Mouse (Mus musculus) heart, embryonic 10.5 days (tissue): Measurements from ENCODE around the gene Lysmd2. TPM values are rescaled to one million over a fixed set of nuclear protein-coding genes. Genes with fewer than 3 reads are reported as not detected.
"Not testable (repeated sequence)": the region's sequence is repeated elsewhere in the genome, so short reads cannot be mapped to it uniquely, and the experiment has no call there.

Experiments
- DNase-seq: peaks from one replicate; pipeline ENCODE4 v3.0.0-alpha.2; 2017; ENCODE audit warnings: low spot score
- H3K27ac ChIP-seq: fragments of 300-500 bp; sonication (generic); 2 replicates; pipeline ENCODE4 v1.5.1; 2016; ENCODE audit warnings: mild to moderate bottlenecking
- H3K27me3 ChIP-seq: fragments of 300-500 bp; sonication (generic); 2 replicates; pipeline ENCODE4 v1.6.1; 2016; ENCODE audit warnings: mild to moderate bottlenecking; ENCODE audit not compliant: poor library complexity, insufficient read depth, severe bottlenecking
- H3K36me3 ChIP-seq: fragments of 300-500 bp; sonication (generic); 2 replicates; pipeline ENCODE4 v1.6.1; 2016; ENCODE audit warnings: mild to moderate bottlenecking, moderate library complexity
- H3K4me1 ChIP-seq: fragments of 300-500 bp; sonication (generic); 2 replicates; pipeline ENCODE4 v1.6.1; 2016; ENCODE audit warnings: mild to moderate bottlenecking
- H3K4me3 ChIP-seq: fragments of 300-500 bp; sonication (generic); 2 replicates; pipeline ENCODE4 v1.5.1; 2016; ENCODE audit warnings: mild to moderate bottlenecking, moderate library complexity
- H3K9me3 ChIP-seq: fragments of 300-500 bp; sonication (generic); 2 replicates; pipeline ENCODE4 v1.6.1; 2016; ENCODE audit warnings: mild to moderate bottlenecking, moderate library complexity
- WGBS: fragments of 180-500 bp; shearing (Covaris S2); methylation state at CpG from one replicate; pipeline ENCODE4 v1.1.7; 2016; 5-methylcytosine and 5-hydroxymethylcytosine counted together
- polyA plus RNA-seq: library from polyadenylated mRNA; unstranded; fragments of >200 nt; fragmentation: Nextera tagmentation; extraction: Ambion mirVana; gene quantifications from 2 replicates; pipeline ENCODE4 v1.2.1, GENCODE M21; 2016

Lysmd2 gene
- polyA plus RNA-seq, 1 experiment from 2014 or later: 14.9 TPM

- 91% methylated on average over 8 of the region's 8 CpGs for WGBS
These were observed 8.1 kb downstream of the Lysmd2 start for GRCm38 (mm10) chr9:75633603-75634002.

GRCm38 (mm10) chr9:75634226-75634625, 8.7 kb downstream of the Lysmd2 start:
- Histone ChIP-seq H3K27ac (no peak overlapping the region), H3K27me3 (no peaks in the 10 kb centered on the region), H3K4me1 (0 out of 2 replicates have a peak, but pooled peaks cover 2% of the 10 kb centered on the region), H3K9me3 (no peaks in the 10 kb centered on the region), H3K4me3 (no peak overlapping the region), H3K36me3 (no peaks in the 10 kb centered on the region)
- no peak for DNase-seq
- WGBS: 85% methylated on average over 4 of the region's 4 CpGs

More at GRCm38 (mm10) chr9:75633603-75634002, 8.1 kb downstream of the Lysmd2 start:
- no peaks in the 10 kb centered on the region for H3K27me3 ChIP-seq
- no peaks in the 10 kb centered on the region for H3K9me3 ChIP-seq
- DNase-seq: no peak
- H3K27ac ChIP-seq: no peak overlapping the region
- no peak overlapping the region for H3K4me3 ChIP-seq
- no peaks in the 10 kb centered on the region for H3K36me3 ChIP-seq
- H3K4me1 ChIP-seq: 0 out of 2 replicates have a peak, but pooled peaks cover 2% of the 10 kb centered on the region

GRCm38 (mm10) chr9:75645405-75645804, 19.9 kb downstream of the Lysmd2 start:
- Histone ChIP-seq H3K4me1 (peaks cover 3% of the 10 kb centered on the region; the same call in 1 of the 2 replicates), H3K27me3 (no peaks in the 10 kb centered on the region), H3K36me3 (no peaks in the 10 kb centered on the region), H3K9me3 (no peaks in the 10 kb centered on the region), H3K4me3 (no peak overlapping the region), H3K27ac (no peak overlapping the region)
- no peak for DNase-seq
- WGBS: 47% methylated on average over 3 of the region's 3 CpGs

- no peaks in the 10 kb centered on the region for H3K36me3 ChIP-seq
- no peaks in the 10 kb centered on the region for H3K9me3 ChIP-seq
- WGBS: 38% methylated on average over 12 of the region's 12 CpGs
- no peaks in the 10 kb centered on the region for H3K27me3 ChIP-seq
- peaks cover 8% of the 10 kb centered on the region; the same call in 1 of the 2 replicates for H3K4me1 ChIP-seq
- no peak for DNase-seq
- no peak overlapping the region for H3K27ac ChIP-seq
- H3K4me3 ChIP-seq: no peak overlapping the region
These were observed 28.7 kb downstream of the Lysmd2 start for GRCm38 (mm10) chr9:75653981-75654911.

GRCm38 (mm10) chr9:75656456-75656855, 30.9 kb downstream of the Lysmd2 start:
- not testable (repeated sequence) for H3K36me3 ChIP-seq, H3K27me3 ChIP-seq, H3K4me3 ChIP-seq, H3K4me1 ChIP-seq, H3K9me3 ChIP-seq, DNase-seq, H3K27ac ChIP-seq
- 79% methylated on average over 2 of the region's 3 CpGs for WGBS

- 71% methylated on average over 8 of the region's 8 CpGs for WGBS
- no peaks in the 10 kb centered on the region for H3K27me3 ChIP-seq
- H3K4me3 ChIP-seq: no peak overlapping the region
- no peaks in the 10 kb centered on the region for H3K4me1 ChIP-seq
- H3K9me3 ChIP-seq: no peaks in the 10 kb centered on the region
- no peak overlapping the region for H3K27ac ChIP-seq
- H3K36me3 ChIP-seq: no peaks in the 10 kb centered on the region
- DNase-seq: no peak
These were observed 35.4 kb downstream of the Lysmd2 start for GRCm38 (mm10) chr9:75660917-75661316.

GRCm38 (mm10) chr9:75665364-75665763, 39.8 kb downstream of the Lysmd2 start:
- no peak overlapping the region for H3K4me3 ChIP-seq
- WGBS: 83% methylated on average over 6 of the region's 6 CpGs
- H3K4me1 ChIP-seq: no peaks in the 10 kb centered on the region
- H3K36me3 ChIP-seq: no peaks in the 10 kb centered on the region
- DNase-seq: no peak
- no peak overlapping the region for H3K27ac ChIP-seq
- no peaks in the 10 kb centered on the region for H3K27me3 ChIP-seq
- no peaks in the 10 kb centered on the region for H3K9me3 ChIP-seq

- no peaks in the 10 kb centered on the region for H3K36me3 ChIP-seq
- H3K9me3 ChIP-seq: no peaks in the 10 kb centered on the region
- 59% methylated on average over 5 of the region's 5 CpGs for WGBS
- no peaks in the 10 kb centered on the region for H3K27me3 ChIP-seq
- DNase-seq: no peak
- no peak overlapping the region for H3K27ac ChIP-seq
- H3K4me3 ChIP-seq: no peak overlapping the region
- H3K4me1 ChIP-seq: no peaks in the 10 kb centered on the region
These were observed 41.1 kb downstream of the Lysmd2 start for GRCm38 (mm10) chr9:75666612-75667011.

- H3K4me1 ChIP-seq: 0 out of 2 replicates have a peak, but pooled peaks cover 3% of the 10 kb centered on the region
- no peaks in the 10 kb centered on the region for H3K36me3 ChIP-seq
- no peaks in the 10 kb centered on the region for H3K9me3 ChIP-seq
- DNase-seq: no peak
- H3K27me3 ChIP-seq: no peaks in the 10 kb centered on the region
- H3K27ac ChIP-seq: no peak overlapping the region
- WGBS: 70% methylated on average over 6 of the region's 6 CpGs
- H3K4me3 ChIP-seq: no peak overlapping the region
These were observed 47.2 kb downstream of the Lysmd2 start for GRCm38 (mm10) chr9:75672769-75673168.

- WGBS: 36% methylated on average over 7 of the region's 7 CpGs
These were observed 50.7 kb downstream of the Lysmd2 start for GRCm38 (mm10) chr9:75676226-75676625.

GRCm38 (mm10) chr9:75678341-75678740, 52.8 kb downstream of the Lysmd2 start:
- H3K36me3 ChIP-seq: no peaks in the 10 kb centered on the region
- H3K9me3 ChIP-seq: no peaks in the 10 kb centered on the region
- H3K27me3 ChIP-seq: no peaks in the 10 kb centered on the region
- H3K4me1 ChIP-seq: 0 out of 2 replicates have a peak, but pooled peaks cover 3% of the 10 kb centered on the region
- WGBS: 77% methylated on average over 7 of the region's 7 CpGs
- no peak overlapping the region for H3K27ac ChIP-seq
- no peak for DNase-seq
- H3K4me3 ChIP-seq: no peak overlapping the region

More at GRCm38 (mm10) chr9:75676226-75676625, 50.7 kb downstream of the Lysmd2 start:
- H3K27ac ChIP-seq: no peak overlapping the region
- H3K27me3 ChIP-seq: no peaks in the 10 kb centered on the region
- H3K36me3 ChIP-seq: no peaks in the 10 kb centered on the region
- H3K4me1 ChIP-seq: 0 out of 2 replicates have a peak, but pooled peaks cover 3% of the 10 kb centered on the region
- H3K9me3 ChIP-seq: no peaks in the 10 kb centered on the region
- DNase-seq: peak; percentile 77
- no peak overlapping the region for H3K4me3 ChIP-seq

- Histone ChIP-seq H3K27ac (no peak overlapping the region), H3K27me3 (no peaks in the 10 kb centered on the region), H3K4me1 (peaks cover 9% of the 10 kb centered on the region; the same call in 1 of the 2 replicates), H3K9me3 (no peaks in the 10 kb centered on the region), H3K36me3 (no peaks in the 10 kb centered on the region), H3K4me3 (no peak overlapping the region)
- WGBS: 69% methylated on average over 4 of the region's 4 CpGs
- no peak for DNase-seq
These were observed 54.1 kb downstream of the Lysmd2 start for GRCm38 (mm10) chr9:75679629-75680028.

GRCm38 (mm10) chr9:75680606-75681005, 55.1 kb downstream of the Lysmd2 start:
- DNase-seq: no peak
- Histone ChIP-seq H3K9me3 (no peaks in the 10 kb centered on the region), H3K4me3 (no peak overlapping the region), H3K27ac (no peak overlapping the region), H3K4me1 (peaks cover 9% of the 10 kb centered on the region; the same call in 1 of the 2 replicates), H3K27me3 (no peaks in the 10 kb centered on the region), H3K36me3 (no peaks in the 10 kb centered on the region)
- 81% methylated on average over 5 of the region's 5 CpGs for WGBS
